Mouse (Mus musculus) thymus, postnatal 36 days (tissue): ENCODE measurements around the gene Sox1.

ENCODE experiments used
- DNase-seq, 2 experiments: peaks; one replicate each; pipeline ENCODE4 v3.0.0; 2022; ENCODE audit warnings: mixed read lengths in 2 of 2

Sox1 gene

DNA sequence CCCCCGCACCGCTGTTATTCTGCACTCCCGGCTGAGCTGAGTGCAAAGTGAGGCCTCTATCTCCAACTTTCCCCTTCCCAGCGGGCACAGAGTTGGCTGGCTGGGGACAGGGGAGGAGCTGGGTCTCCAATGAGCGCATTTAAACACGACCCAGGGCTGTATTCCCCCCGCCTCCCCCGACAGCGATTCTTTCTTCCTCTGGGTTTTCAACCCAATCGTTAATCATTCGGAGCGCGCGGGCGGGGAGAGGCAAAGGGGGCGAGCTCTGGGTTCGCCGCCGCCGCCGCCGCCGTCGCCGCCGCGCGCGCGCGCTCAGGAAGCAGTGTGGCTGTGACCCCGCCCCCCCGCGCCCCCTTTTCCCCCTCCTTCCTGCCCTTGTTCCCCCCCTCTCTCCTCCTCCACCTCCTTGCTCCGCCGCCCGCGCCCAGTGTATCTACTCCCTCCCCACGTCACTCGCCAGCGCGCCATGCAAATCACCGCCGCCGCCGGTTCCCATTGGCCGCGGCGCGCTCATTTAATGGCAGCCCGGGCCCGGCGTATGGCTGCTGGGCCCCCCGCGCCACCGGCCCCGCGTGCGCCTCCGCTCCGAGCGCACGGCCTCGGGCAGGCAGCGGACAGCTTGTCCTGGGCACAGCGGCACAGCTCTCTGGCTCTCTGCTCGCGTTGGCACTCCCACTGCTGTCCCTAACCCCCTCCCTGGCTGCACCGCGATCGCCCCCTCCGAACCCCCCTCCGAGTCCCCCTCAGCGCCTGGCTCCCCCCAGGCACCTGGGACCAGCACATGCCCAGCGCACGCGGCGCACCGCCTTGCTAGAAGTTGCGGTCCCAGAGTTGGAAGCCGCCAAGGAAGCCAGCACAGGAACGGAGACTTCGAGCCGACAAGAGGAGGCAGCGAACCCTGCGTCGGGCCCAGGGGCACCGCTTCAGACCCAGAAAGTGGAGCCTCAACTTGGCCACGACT, at the start of gene Sox1:
Gene Sox1, plus strand, starts transcription at position 225 of the 961 bp plus-strand sequence.
- peak in 1 of 2 experiments; percentile 17 for DNase-seq

DNA sequence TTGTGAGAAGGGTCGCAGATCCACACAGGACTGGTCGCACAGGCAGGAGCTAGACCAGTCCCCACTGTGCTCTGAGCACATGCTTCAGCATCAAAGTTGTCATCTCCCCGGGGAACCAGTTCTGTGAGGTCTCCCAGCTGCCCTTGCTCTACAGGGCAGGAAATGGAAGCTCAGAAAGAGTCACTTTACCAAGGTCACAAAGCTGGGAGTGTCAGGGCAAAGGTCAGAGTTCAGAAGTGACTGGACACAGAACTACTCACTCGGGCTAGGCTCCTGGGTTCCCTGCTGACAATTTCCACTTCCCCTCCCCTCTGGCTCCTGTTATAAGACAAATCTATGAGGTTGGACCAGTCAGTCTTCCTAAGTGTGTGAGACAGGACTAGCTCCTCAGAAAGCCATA, 49.2 kb upstream of the Sox1 start:
- no peak for DNase-seq

DNA sequence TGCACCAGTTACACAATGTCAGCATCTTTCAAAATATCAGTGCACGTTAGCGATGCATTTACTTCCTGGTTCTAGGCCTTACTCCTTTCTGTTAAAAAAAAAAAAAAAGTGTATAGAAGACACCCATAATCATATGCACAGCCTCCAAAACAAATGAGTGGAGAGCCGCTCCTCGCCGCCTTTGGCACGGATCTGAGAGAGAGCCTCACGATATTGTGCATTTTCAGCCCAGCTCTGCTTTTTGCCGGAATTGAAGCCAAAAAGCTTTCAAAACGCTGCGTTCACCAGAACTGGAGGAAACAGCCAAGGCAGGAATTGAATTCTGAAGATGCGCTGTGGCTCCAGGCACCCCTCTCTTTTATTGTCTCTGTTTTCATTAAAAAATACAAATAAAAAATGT, 48.2 kb upstream of the Sox1 start:
- DNase-seq, result no peak

DNA sequence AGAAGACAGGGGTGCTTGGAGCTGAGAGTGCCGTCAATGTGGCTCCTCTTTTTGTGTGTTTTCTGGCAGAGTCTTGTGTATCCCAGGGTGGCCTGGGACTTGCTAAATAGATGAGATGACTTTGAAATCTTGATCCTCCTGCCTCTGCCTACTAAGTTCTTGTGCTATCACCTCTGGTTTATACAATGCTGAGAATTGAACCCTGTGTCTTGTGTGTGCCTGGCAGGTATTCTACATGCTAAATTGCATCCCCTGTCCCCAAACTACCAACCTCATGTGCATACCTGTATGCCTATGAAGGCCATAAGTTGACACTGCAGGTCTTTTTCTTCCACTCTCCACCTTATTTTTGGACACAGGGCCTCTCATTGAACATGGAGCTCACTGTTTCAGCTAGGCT, 46.8 kb upstream of the Sox1 start:
- DNase-seq, result no peak

DNA sequence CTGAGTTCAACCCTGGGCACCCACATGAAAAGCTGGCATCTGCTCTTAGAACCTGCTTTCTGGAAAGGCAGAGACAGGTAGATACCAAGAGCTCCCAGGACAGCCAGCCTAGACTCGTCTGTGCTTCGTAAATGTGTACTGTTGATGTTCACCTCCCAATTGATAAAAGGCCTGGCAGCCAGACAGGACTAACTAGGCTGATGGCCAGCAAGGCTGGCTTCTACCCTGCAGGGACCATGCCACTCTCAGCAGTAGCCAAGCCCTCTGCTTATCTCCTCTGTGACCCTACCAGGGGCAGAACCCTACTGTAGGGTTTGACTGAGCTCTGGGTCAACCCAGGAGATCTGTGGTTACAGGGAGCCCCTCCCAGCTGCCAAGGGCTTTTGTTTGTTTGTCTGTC, 45.5 kb upstream of the Sox1 start:
- no peak for DNase-seq

DNA sequence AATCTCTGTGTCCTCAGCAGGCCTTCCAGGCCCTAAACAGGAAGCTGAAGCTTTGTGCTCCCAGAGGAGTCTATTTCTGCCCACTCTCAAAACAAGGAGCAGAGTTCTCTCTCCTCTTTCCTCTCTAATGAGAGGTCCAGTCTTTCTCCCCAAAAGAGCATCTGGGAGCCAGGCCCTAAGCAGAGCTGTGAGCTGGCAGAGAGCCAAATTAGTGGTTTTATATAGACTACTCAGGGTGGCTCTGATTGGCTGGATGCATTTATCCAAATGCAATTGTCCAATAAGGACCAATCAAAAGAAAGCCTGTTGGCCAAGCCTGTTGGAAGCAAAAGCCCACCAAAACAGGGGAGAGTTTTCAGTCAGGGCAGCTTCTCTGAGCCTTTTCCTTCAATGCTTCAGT, 44.0 kb upstream of the Sox1 start:
- DNase-seq, result no peak

DNA sequence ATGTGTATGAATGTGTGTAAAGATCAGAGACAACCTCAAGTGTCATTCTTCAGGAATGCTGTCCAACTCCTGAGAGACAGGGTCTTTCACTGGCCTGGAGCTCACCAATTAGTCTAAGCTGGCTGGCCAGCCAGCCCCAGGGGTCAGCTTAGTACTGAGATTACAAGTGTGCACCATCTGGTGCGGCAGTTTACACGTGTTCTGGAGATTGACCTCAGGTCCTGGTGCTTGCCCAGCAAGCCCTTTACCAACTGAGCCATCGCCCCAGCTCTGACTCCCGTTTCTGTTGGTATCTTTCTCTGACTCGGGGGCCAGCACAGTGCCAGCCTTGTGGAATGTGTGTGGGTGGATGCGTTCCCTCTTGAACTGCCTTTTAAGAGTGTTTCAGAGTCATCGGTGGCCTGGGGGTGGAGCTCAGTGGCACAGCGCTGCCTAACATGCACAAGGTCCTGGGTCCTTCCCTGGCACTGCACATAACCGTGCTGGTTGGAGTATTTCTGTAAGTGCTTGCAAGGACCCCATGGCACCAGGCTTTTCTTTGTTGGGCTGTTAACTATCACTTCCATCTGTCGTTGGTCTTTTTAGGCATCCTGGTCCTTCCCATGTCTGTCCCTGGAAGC, 40.6 kb upstream of the Sox1 start:
- no peak for DNase-seq

DNA sequence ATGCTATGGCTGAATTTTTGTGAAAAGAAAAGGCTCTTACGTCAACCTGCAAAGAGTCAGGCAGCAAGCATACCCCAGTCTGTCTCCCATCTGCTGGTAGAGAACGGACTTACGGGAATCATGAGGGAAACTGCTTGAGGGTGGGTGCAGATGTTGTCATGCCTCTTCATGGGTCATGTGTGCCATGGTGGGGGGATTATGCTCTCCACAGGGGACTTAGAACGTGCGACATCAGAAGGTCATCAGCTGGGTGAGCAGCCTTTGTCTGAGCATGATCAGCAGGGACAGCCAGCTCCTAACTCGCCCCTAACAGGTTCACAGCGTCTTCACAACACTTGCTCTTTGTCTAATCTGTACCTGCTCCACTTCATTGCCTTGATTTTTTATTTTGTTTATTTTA, 26.9 kb upstream of the Sox1 start:
- no peak for DNase-seq

DNA sequence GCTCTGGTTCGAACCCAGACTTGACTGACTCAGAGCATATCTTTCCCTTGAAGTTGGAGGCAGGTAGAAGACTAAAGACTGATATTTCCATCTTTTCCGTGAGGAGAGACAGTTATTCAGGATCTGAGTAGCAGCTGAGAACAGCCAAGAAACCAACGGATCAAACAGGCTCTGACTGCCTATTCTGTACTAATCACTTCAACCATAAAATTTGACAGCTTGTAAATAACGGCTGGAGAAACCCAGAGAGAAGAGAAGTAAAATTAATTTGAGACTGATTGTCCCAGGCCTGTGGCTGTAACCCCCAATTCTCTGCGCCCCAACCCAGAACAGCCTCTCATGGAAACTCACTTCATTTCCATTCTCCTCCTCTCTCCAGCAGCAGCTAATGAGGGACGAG, 26.2 kb upstream of the Sox1 start:
- DNase-seq, result no peak

DNA sequence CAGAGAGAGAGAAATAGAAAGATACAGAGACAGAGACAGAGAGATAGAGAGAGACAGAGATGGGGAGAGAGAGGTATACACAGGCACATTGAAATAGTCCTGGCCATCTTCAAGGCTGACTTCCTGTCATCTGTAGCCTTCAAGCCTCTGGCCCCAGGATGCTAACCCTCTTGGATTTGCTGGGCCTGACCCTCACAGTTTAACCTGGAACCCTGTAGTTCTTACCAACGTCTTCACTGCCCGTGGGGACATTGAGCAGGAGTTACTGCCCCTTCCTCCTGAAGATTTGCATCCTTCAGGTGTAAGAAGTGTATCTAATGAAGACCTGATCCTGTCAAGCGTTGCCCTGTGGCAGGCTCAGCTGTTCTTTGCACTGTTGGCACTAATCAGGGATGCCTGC, 14.0 kb upstream of the Sox1 start:
- DNase-seq, result no peak

DNA sequence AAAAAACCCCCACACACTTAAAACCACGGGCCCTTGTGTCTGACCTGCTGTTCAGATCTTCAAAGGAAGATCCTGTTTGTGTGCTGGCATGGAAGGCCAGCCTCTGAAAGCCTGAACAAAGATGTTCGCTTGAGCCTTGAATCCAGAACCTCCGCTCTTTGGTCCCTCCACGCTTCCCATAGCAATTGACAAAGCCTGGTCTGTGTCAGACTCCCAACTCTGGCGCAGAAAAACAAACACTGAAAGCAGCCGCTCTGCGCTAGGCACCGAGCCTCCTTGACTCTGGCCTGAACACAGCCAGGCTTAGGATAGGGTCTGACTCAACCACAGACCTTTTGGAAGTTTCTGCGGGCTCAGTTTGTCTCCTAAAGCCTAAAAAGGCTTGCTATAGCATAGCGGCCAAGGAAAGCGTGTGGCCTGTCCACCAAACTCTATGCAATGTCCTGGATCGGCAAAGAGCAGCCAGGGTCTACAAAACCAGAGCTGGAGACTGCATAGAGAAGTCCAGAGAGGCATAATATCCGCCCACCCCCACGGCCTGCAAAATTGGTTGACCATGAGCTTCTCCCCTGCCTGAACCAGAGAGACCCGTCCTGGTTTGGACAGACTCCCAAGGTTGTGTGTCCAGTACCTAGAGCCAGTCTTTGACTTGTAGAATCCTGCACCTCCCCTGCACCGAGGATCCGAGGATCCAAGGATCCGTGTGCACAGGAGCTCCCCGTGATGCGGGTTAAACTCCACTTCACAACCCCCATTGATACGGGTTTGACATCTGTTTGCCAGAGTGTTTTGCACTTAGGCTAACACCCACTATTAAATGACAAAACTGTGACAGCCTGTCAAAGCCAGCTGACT, 12.2 kb upstream of the Sox1 start:
- no peak for DNase-seq

DNA sequence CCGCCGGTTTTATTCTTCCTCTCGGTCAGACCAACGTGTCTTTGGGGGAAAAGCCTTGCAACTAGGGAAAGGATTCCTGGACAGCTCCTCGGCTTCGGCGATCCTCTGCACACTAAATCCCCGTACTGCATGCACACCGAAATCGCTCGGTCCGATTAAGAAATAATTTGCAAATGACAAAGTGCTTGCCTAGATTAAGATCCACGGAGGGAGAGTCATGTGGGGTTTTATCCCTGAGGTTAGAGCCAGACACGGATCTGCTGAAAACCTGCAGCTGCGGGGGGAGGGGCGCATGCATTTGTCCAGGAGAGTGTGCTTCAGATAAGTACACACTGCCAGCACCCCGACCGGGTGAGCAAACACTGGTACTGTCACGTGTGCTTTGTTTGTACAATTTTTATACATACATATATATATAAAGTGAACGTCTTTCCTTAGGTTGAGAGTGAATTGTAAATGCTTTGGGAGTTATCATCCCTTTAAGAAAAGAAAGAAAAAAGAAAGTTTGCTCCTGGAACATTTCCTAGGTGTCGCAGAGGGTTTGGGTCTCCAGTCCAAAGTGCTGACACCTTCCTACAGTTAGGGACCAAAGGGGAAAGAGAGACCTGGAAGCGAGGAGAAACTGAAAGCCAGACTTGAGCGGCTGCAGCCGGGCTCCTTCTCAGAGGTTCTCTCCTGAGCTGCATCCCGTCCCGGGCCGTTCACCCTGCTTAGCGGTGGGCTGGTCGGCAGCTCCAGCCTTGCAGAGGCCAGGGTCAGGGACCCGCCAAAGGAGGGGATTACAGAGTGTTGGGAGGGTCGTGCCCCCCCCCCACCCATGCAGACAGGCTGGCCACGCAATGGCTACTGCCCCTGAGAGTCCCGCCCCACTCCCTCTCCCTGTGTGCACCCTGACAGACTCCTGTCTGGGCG, 10.9 kb upstream of the Sox1 start:
- no peak for DNase-seq

DNA sequence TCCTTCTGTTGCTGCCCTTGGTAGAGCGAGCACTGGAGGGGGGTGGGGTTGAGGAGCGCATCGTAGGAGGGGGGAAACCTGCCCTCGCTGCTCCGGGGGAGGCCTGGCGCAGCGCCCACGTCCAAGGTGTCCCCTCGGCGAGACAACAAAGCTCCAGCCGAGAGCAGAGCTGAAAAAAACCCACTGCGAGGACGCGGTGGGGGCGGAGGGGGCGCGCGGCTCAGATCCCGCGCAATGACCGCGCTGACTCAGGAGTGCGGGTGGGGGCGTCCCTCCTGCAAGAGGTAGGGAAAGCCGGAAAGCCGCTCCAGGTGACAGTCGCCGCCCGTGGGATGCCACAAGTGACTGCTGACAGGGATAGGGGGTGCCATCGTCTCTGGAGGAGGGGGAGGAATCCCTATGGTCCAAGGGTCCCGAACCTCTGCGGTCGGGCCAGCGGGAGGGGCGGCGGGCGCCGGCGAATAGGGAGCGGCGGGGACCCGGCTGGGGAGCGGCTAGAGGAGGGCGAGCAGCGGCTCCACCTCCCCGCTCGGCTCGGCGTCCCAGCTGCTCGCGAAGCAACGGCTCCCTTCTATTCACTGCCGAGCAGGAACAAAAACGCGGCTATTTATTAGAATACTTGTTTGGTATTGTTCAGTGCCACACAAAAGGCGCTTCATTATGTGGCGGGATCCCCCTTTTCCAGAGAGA, 10.0 kb upstream of the Sox1 start:
- DNase-seq, result no peak

DNA sequence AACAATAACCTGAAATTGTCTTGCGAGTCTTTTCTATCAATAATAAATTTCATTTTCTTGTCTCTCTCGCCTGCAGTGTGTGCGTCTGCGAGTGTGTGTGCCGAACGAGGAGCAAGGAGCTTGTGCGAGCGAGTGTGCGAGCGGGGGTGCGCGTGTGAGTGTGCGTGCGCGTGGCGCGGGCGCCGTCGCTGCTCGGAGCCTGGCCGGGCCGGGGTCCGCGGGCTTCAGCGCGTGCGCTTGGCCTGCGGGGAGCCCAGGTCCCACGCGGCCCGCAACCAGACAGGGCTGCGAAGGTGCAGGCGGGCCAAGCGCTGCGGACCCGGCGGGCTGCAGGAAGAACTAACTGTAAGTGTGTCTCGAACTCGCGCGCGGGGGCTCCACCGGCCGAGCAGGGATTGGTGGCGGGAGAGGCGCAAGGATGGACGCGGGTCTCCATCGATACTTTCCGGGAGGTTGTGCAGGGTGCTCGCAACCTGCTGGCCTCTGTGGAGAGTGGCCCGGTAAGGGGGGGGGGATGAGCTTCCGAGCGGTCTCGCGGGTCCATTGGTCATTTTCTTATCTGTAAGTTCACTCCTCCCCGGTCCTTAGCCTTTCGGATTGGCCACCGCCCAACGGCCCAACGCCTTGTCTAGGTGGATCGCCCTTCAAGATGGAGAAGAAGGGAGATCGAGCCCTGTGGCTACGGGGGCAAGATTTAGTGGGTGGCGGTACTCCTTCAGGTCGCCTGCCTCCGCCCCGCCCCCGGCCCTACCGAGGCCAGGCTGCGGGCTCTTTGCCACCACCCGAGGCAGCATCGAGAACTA, 9.2 kb upstream of the Sox1 start:
- DNase-seq, result no peak

DNA sequence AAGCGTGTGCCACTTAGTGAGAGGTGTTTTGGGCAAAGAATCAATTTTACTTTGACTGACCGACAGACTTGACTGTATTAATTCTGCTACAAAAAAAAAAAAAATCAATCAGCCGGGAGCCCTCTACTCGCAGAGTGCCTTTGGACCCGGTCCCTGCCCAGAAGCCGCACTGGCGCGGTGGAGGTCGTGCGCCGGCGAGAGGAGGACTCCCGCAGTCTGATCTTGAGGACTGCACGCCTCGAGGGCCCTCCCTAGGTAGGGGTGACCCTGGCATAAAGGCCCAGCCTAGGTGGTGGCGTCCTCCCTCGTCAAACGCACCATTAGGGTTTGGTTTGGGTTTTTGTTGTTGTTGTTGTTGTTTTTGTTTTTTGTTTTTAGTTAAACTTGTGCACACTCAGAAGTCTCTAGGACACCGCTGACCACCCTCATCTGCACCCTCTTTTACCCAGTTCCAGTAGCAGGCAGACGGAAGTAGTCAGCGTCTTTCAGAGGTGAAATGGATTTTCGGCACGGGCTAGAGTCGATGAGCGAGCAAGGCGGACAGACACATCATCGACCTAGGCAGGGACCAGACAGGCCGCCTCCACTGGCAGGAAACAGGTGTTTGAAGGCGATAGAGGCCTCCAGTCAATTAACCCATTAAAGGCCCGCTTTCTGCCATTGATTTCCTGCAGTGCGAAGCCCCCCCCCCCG, 8.4 kb upstream of the Sox1 start:
- no peak for DNase-seq

DNA sequence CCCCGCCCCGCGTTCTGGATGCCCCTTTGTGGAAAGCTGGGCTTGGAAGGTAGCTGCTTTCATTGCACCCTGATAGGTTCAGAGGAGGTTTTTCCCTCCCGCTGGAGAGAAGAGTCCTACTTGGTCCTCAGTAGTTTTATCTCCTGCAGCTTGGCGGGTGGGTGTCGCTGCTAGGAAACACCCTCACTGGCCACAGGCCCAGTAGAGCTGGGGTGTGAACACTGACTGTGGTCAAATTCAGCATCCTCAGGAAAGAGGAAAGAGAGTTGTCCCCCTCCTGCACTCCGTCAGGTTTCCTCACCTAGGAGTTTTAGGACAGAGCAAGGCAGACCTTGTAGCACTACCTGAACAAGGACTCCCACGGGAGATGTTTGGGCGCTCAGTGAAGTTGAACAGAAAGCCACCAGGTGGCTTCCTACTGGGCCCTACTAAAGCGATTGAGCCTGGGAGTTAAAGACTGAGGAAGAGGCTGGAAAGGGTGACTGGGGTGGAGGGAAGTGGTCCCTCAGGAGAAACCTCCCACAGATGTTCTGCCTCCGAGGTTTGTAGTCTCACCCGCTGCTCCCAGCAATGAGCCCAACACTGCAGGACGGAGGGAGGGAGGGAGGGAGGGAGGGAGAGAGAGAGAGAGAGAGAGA, 7.8 kb upstream of the Sox1 start:
- no peak for DNase-seq

DNA sequence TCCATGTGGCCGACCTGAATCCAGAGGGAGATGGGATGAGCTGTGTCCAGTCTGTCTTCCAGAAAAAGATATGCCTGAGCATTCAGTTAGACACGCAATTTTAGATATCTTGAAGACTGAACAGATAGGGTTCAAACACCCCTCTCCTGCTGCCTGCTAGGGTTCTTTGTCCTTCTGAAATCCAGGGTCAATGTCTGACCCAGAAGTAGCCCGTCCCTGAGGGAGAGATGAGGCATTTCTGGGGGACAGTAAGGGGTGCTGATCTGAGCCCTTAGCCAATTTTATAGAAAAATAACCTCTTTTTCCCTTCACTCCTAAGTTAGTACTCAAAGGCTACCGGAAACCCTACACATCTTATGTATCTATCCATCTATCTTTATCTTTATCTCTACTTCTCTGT, 7.2 kb upstream of the Sox1 start:
- DNase-seq, result no peak

DNA sequence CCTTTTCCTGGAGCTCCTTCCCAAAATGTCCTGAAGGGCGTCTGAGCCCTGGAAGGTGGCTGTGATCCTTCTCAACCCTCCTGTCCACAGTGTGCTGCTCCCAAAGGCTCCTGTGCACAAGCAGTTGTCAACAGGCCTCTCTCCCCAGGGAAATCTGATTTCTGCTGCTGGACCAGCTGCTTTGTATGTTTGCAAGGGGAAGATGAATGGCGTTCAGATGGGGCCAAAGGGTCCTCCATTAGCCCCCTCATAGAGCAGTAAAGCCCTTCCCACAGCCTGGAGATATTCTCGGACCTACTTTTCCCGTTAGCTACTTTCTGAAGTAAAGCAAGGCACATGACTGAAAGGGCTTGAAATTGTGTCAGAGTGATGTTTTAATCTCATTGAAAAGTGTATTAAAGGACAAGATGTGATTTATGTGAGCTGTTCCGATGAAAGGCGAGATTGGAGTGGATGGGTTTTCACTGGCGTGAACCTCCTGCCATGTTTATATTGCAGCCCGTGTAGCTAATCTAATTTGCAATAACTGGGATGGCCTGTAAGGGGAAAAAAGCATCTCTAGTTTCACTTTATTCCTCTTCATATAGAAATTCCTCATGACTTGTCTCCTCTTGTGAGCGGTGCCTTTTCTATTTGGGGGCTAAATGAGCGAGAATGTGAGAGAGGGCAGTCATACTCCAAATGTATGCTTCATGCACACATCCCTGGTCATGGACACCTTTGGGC, 6.5 kb upstream of the Sox1 start:
- DNase-seq, result no peak

DNA sequence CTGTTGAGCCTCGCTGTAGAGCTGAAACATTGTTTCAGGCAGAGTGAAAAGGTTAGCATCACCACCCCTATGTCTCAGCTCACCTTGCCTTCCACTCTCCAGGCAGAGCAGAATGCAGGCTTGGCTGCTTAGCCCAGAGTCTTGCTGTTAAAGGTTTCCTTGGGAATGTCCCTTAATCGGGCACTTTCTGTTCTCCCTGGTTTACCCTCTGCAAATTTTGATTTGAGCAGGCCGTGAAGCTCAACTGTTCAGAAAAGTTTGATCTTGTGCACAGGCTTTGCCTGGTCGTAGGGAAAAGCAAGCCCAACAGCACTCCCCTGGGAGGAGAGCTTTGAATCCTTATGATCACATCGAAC, 6.0 kb upstream of the Sox1 start:
- no peak for DNase-seq
